Mouse (Mus musculus): ENCODE measurements at regions not wholly inside any gene's neighbourhood (a gene's known extent, or its start where the extent isn't known, plus 50 kb on each side); places are given as distances from the start of the nearest gene placed in this dataset.
A peak's percentile ranks its signal among the peaks of the same experiment; 100 is the strongest.

DNA sequence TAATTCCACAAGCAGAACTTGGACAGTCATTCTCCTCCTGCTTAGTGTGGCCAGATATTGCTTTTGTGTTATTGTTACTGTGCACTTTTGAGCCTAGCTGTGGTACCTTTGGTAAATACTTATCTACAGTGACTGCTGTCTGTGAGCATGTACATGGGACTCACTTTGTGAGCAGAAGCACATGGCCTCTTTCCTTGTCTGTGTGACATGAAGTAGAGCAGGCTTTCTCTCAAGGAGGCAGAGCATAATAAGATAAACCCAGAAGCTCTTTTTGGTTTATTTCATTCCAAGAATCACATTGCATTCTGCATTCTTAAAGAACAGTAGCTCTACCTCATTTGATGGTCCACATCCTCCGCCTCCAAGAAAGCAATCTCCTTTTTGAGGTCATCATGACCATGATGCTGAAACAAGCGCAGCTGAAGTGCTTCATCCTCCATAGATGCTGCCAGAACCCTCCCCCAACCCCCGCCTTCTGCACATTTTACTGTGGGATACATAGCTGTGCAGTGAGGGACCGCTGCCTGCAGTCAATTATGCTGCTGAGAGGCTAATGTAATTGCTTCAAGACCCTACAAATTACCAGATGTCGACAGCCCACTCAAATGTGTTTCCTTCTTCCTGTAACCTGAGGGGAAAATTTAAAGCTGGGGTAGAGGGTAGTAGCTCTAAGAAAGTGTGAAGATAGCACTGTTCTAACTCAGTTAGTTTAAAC is 463.0 kb upstream of the Sphkap start:
- Histone ChIP-seq H3K27ac (no peak overlapping the region), H3K9ac (no peak overlapping the region), H3K4me2 (no peak overlapping the region), H3K36me3 (ENCODE audit: poor library complexity, severe bottlenecking) (no peaks in the 10 kb centered on the region), H3K9me3 (replicated peaks) (no peaks in the 10 kb centered on the region), H3K27me3 (no peaks in the 10 kb centered on the region), H3K4me3 (no peak overlapping the region), H3K4me1 (peaks cover 8% of the 10 kb centered on the region; the same call in 1 of the 2 replicates)
- ATAC-seq: peak; percentile 51; the same call in 1 of the 2 replicates
- WGBS: 65% methylated on average over 5 of the region's 5 CpGs

DNA sequence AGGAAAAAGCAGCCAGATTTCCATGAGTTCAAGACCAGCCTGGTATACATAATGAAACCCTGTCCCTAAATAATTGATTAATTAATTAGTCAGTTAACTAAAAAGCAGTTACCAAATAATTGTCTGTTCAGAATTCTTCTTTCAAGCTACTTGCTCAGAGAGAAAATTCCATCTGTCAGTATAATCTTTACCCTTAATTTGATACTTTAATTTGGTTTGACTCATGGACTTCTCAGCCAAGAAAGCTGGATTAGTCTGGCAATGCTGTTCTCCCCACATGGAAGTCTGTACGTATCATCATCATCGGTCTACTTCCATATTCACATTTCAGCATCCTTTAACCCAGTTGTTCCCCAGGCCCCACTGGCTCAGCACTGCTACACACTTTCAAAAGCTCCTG is 461.0 kb upstream of the Sphkap start:
- WGBS: 81% methylated on average over 2 of the region's 2 CpGs
- no peaks in the 10 kb centered on the region for H3K9me3 ChIP-seq (replicated peaks)
- H3K4me2 ChIP-seq: no peak overlapping the region
- no peaks in the 10 kb centered on the region for H3K27me3 ChIP-seq
- peaks cover 8% of the 10 kb centered on the region; the same call in 1 of the 2 replicates for H3K4me1 ChIP-seq
- H3K9ac ChIP-seq: no peak overlapping the region
- no peak overlapping the region for H3K27ac ChIP-seq
- no peak overlapping the region for H3K4me3 ChIP-seq
- no peaks in the 10 kb centered on the region for H3K36me3 ChIP-seq (ENCODE audit: poor library complexity, severe bottlenecking)
- no peak for ATAC-seq

DNA sequence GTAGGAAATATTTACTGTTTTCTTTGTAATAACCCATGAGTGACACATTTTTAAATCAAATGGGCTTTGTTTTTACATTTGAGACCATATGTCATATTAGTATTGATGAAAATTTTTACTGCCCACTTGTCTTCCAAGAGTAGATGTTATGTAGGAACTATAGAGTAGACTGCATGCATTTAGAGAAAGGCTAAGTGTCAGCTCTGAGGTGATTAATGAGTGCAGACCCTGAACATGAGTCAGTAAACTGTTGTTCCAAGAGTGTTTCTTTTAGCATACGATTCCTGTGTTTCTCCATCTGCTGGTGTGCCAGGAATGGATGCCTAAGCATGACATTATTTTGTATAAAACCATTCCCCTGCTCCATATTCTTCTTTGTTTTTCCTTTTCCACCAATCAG is 454.5 kb upstream of the Sphkap start:
- 70% methylated on average over 1 of the region's 1 CpGs for WGBS
- Histone ChIP-seq H3K36me3 (ENCODE audit: poor library complexity, severe bottlenecking) (no peaks in the 10 kb centered on the region), H3K4me3 (no peak overlapping the region), H3K4me1 (no peaks in the 10 kb centered on the region), H3K9me3 (replicated peaks) (no peaks in the 10 kb centered on the region), H3K4me2 (no peak overlapping the region), H3K9ac (no peak overlapping the region), H3K27me3 (no peaks in the 10 kb centered on the region), H3K27ac (no peak overlapping the region)
- no peak for ATAC-seq

DNA sequence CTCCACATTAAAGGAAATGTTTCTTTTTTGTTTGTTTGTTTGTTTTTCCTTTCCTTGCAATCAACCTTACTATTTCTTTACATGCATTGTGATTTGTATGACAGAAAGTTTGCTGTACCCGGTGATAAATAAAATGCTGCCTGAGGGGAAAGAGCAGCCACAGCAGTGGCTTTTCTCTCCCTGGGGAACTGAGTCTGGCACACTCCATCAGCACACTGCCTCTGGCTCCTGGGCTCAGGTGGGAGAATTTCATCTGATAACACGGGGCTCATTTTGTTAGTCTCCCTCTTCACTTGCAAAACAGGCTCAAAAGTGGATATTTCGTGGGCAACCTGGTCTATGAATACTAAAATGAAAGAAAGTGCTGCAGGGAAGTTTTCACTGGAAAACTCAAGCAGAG is 454.1 kb upstream of the Sphkap start:
- Histone ChIP-seq H3K27ac (no peak overlapping the region), H3K4me2 (no peak overlapping the region), H3K27me3 (no peaks in the 10 kb centered on the region), H3K36me3 (ENCODE audit: poor library complexity, severe bottlenecking) (no peaks in the 10 kb centered on the region), H3K4me3 (no peak overlapping the region), H3K9me3 (replicated peaks) (no peaks in the 10 kb centered on the region), H3K9ac (no peak overlapping the region), H3K4me1 (no peaks in the 10 kb centered on the region)
- ATAC-seq: no peak
- 66% methylated on average over 3 of the region's 3 CpGs for WGBS

DNA sequence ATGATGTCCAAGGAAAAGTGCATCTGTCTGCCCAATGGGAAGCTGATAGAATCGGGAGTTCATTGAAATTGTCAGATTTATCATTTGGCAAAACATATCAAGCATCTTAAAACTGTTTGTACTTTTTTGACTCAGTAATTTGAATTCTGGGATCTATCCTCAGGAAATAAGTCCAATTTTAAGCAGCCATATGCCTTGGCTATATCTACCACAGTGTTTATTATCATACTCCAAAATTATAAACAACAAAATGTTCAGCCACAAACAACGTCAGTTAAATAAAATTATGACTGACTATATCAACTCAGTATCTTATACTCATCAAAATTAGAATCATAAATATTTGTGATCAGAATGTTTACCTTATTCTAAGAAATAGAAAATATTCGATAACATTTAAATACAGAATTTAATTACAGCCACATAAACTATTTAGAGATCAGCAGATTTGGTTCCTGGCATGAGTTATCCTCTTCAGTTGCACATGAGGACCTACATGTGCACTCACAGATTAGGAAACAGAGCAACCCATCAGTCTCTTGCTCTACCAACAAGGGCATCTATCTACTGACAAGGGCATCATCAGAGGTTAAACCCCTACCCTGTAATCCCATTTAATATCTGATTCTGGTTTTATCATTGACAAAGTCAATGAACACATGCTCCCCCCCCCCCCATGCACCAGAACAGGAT is 451.9 kb upstream of the Sphkap start:
- H3K4me3 ChIP-seq: no peak overlapping the region
- H3K4me1 ChIP-seq: no peaks in the 10 kb centered on the region
- no peak overlapping the region for H3K4me2 ChIP-seq
- H3K9ac ChIP-seq: no peak overlapping the region
- WGBS: 91% methylated on average over 3 of the region's 3 CpGs
- no peaks in the 10 kb centered on the region for H3K27me3 ChIP-seq
- ATAC-seq: no peak
- no peak overlapping the region for H3K27ac ChIP-seq
- no peaks in the 10 kb centered on the region for H3K9me3 ChIP-seq (replicated peaks)
- H3K36me3 ChIP-seq (ENCODE audit: poor library complexity, severe bottlenecking): no peaks in the 10 kb centered on the region

DNA sequence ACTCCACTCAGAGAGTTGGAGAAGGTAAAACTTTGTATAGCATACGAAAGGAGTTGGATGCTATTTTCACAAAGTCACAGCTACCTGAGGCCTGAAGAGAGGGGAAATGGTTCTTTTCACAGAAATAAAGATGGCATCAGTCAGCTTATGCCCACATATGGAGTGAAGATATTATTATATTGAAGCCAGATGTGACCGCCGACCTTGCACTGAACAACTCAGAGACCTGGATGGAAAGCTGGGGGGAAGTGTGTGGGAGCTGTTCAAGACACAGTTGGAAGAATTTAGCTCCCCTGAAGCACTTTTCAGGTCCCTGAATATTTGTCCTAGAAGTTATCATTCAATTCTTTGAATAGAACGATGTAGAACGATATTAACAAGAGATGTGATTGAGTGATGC is 446.0 kb upstream of the Sphkap start:
- Histone ChIP-seq H3K4me1 (no peaks in the 10 kb centered on the region), H3K36me3 (ENCODE audit: poor library complexity, severe bottlenecking) (no peaks in the 10 kb centered on the region), H3K27me3 (no peaks in the 10 kb centered on the region), H3K27ac (no peak overlapping the region), H3K4me3 (no peak overlapping the region), H3K4me2 (no peak overlapping the region), H3K9ac (no peak overlapping the region), H3K9me3 (replicated peaks) (no peaks in the 10 kb centered on the region; the same call in 1 of the 2 replicates)
- no peak for ATAC-seq
- 94% methylated on average over 5 of the region's 5 CpGs for WGBS

DNA sequence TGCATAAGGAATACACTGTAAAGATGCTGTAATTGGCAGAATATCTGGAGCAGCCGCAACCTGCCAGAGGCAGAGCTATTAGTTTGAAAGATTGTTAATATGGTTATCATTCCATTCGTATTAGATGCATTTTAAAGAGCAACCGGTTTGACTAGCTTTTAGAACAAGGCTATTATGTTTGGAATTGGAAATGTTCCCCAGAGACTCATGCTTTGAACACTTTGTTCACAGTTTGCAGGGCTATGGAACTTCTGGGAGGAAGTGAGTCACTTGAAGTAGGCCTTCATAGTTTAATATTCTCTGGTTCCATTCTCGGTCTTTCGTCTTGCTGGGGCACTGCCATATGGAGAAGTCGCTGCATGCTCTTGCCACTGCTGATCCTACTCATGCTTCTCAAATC is 443.1 kb upstream of the Sphkap start:
- Histone ChIP-seq H3K9me3 (replicated peaks) (no peaks in the 10 kb centered on the region; the same call in 1 of the 2 replicates), H3K4me2 (no peak overlapping the region), H3K27me3 (no peaks in the 10 kb centered on the region), H3K4me3 (no peak overlapping the region), H3K9ac (no peak overlapping the region), H3K36me3 (ENCODE audit: poor library complexity, severe bottlenecking) (no peaks in the 10 kb centered on the region), H3K27ac (no peak overlapping the region), H3K4me1 (no peaks in the 10 kb centered on the region)
- no peak for ATAC-seq
- WGBS: 90% methylated on average over 6 of the region's 6 CpGs

DNA sequence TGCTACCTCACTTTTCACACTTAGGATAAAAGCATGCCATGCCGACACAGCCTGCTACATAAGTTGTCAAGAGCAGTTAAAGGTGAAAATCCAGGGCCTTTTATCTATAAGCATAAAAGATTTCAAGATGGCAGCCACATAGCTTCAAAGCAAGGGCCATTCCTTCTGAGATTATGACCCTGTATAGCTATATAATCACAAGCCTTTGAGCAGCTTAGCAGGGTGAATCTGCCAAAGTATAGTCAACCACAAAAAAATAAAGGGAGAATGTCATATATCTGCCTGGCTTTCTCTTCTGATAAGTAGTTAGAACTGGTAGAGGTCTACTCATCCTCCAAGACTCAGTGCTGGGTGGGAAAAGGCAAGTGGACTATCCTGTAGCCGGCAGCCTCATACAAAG is 440.4 kb upstream of the Sphkap start:
- no peaks in the 10 kb centered on the region for H3K36me3 ChIP-seq (ENCODE audit: poor library complexity, severe bottlenecking)
- WGBS: 88% methylated on average over 2 of the region's 2 CpGs
- H3K9ac ChIP-seq: no peak overlapping the region
- H3K4me3 ChIP-seq: no peak overlapping the region
- H3K27ac ChIP-seq: no peak overlapping the region
- no peaks in the 10 kb centered on the region; the same call in 1 of the 2 replicates for H3K9me3 ChIP-seq (replicated peaks)
- no peaks in the 10 kb centered on the region for H3K27me3 ChIP-seq
- no peak for ATAC-seq
- H3K4me2 ChIP-seq: no peak overlapping the region
- no peaks in the 10 kb centered on the region for H3K4me1 ChIP-seq

DNA sequence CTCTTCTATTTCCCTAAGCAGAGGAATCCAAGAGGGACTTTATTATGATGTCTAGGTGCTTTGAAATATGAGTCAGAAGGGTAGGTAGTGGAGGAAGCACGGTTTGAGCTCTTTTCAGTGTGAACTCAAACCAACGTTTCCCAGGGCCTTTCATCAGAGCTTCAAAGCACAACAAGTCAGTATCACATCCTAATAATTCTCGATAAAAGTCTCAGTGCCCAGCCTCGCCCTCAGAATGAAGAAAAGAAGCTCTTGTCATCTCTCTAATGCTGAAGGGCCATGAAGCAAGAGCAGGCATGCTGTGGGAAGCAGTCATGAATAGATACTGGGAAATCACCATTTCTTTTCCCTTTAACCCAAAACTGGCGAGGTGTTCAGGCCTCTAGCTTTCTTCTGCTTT is 440.0 kb upstream of the Sphkap start:
- Histone ChIP-seq H3K4me2 (no peak overlapping the region), H3K9ac (no peak overlapping the region), H3K27me3 (no peaks in the 10 kb centered on the region), H3K36me3 (ENCODE audit: poor library complexity, severe bottlenecking) (no peaks in the 10 kb centered on the region), H3K27ac (no peak overlapping the region), H3K4me1 (no peaks in the 10 kb centered on the region), H3K4me3 (no peak overlapping the region), H3K9me3 (replicated peaks) (no peaks in the 10 kb centered on the region; the same call in 1 of the 2 replicates)
- 80% methylated on average over 5 of the region's 5 CpGs for WGBS
- ATAC-seq: no peak

DNA sequence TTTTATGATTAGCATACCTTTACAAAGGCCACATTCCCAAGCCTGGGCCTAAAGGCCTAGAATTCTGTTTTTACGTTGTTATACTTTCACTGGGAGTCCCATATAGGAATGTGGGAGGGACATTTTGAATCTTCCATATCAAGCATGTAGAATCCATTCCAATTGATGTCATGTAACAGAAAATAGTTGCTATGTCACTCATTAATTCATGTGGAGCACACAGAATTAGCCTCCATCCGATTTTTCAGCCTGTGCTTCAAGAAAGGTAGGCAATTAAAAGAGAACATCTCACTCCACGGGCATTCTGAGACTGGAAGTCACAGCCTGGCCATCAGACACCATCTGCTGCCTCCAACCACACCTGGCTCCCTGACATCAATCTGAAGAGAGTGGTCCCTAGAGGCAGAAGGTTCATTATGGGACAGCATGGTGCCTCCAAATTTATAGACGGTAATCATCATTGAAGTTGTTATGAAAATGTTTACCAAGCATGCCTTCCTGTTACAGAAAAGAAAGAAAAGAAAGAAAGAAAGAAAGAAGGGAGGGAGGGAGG is 436.9 kb upstream of the Sphkap start:
- Histone ChIP-seq H3K9me3 (replicated peaks) (no peaks in the 10 kb centered on the region), H3K27ac (no peak overlapping the region), H3K4me1 (no peaks in the 10 kb centered on the region), H3K36me3 (ENCODE audit: poor library complexity, severe bottlenecking) (no peaks in the 10 kb centered on the region), H3K9ac (no peak overlapping the region), H3K4me3 (no peak overlapping the region), H3K4me2 (no peak overlapping the region), H3K27me3 (no peaks in the 10 kb centered on the region)
- 66% methylated on average over 4 of the region's 4 CpGs for WGBS
- no peak for ATAC-seq

DNA sequence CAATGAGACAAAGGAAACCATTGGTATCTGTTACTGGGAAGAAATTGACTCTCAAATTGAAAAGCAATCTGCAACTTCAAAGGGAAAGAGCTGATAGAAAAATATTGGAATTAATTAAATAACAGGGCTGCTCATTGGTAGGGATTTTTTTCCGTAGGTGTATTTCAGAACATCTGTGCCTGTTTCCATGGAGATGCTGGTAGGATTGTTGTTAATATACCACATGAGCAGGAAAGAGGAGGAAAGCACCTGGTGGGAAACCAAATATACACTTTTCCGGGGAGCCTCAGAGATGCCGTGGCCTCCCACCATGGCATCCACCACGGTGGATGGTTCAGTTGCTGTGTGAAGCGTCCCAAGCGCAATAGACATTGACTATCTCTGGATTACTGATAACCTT is 428.0 kb upstream of the Sphkap start:
- no peaks in the 10 kb centered on the region for H3K27me3 ChIP-seq
- no peak overlapping the region for H3K9ac ChIP-seq
- no peak for ATAC-seq
- H3K4me1 ChIP-seq: no peaks in the 10 kb centered on the region
- no peaks in the 10 kb centered on the region for H3K36me3 ChIP-seq (ENCODE audit: poor library complexity, severe bottlenecking)
- no peak overlapping the region for H3K27ac ChIP-seq
- 88% methylated on average over 6 of the region's 6 CpGs for WGBS
- no peak overlapping the region for H3K4me2 ChIP-seq
- no peaks in the 10 kb centered on the region; the same call in 1 of the 2 replicates for H3K9me3 ChIP-seq (replicated peaks)
- no peak overlapping the region for H3K4me3 ChIP-seq

DNA sequence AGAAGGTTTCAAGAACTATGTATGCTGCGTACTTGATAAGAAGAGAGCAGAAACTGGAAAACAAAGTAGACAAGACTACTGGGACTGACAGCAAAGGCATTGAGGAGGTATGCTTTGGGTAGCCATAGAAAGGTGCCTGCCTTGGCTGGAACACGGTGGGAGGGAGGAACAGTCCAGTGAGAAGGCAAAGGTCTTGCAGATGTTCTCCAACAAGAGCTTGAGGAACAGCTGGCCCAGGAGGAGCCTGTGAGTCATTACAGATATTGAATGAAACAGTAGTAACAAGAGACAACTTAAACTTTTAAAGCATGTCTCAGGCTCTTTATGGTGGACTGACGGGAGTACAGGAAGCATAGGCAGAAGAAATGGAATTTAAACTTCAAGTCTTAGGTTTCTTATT is 424.9 kb upstream of the Sphkap start:
- Histone ChIP-seq H3K36me3 (ENCODE audit: poor library complexity, severe bottlenecking) (no peaks in the 10 kb centered on the region), H3K4me1 (no peaks in the 10 kb centered on the region), H3K4me3 (no peak overlapping the region), H3K9me3 (replicated peaks) (no peaks in the 10 kb centered on the region; the same call in 1 of the 2 replicates), H3K27ac (no peak overlapping the region), H3K4me2 (no peak overlapping the region), H3K27me3 (no peaks in the 10 kb centered on the region), H3K9ac (no peak overlapping the region)
- ATAC-seq: no peak
- 90% methylated on average over 3 of the region's 3 CpGs for whole genome bisulfite sequencing

Data from forebrain, embryonic 13.5 days (tissue).